Mouse (Mus musculus): ENCODE measurements at regions not wholly inside any gene's neighbourhood (a gene's known extent, or its start where the extent isn't known, plus 50 kb on each side); places are given as distances from the start of the nearest gene placed in this dataset.

DNA sequence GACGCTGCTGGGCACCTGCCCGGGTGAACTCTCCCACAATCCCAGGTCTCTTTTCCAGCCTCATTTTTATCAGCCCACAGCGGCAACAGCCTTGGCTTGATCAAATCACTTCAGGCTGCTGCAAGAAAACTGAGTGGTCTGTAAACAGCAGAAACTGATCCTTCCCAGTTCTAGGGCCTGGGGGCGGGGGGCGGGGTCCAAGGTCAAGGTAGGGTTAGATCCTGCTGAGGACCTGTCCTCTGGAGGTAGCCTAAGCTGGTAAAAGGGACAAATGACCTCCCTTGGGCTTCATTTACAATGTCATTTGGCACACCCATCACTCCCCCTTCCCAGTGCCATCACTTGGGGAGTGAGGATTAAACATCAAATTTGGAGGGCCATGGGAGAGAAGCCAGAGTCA is 129.9 kb upstream of the Lgalsl start:
- ChIA-PET CTCF (no interaction called here), POLR2A (interaction anchor here in 1 of 4 experiments (1.0 kb wide), 1 partner anchor 8 kb away, joined by 3 read pairs; no protein-coding TSS in a partner anchor)

- CTCF ChIA-PET, result no interaction called here
- POLR2A ChIA-PET, result no interaction called here
Observed at GRCm38 (mm10) chr11:20961626-20962025, 129.5 kb upstream of the Peli1 start.

GRCm38 (mm10) chr11:20965575-20966239 is 125.4 kb upstream of the Peli1 start:
- CTCF ChIA-PET, result no interaction called here
- POLR2A ChIA-PET, result interaction anchor here in 1 of 4 experiments (0.6 kb wide), 1 partner anchor 26 kb away, joined by 4 read pairs; no protein-coding TSS in a partner anchor

DNA sequence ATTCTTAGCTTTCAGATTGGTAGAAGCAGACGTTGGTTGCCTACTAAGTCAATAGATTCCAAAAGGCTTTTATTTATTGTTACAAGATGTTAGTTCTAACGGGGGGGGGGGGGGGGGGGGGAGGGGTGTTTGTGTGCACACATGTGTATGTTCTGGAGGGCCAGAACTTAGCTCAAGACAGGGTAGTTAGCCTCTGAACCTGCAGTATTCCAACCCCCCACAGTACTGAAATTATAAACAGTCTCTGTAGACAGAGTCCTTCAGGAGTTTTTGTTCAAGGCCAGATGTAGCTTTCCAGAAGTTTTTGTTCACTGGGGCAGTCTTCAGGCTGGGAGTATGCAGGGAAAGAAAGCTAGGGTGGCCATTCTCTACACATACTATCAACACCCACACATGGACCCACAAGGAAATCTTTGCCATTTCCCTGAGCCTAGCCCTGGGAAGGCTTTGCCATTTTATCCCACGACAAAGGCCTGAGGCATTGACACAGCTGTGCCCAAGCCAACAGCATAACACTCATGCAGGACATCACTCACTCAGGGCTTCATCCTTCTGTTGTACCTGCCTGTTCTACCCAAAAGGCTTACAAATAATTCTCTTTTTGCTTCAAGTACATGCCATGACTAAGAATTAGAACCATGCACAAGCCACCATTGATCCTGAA is 123.6 kb upstream of the Peli1 start:
- ChIA-PET POLR2A (interaction anchor here in 2 of 4 experiments (0.5 to 1.0 kb wide), 3 partner anchors 124 to 896 kb away, joined by 4 to 5 read pairs (median 4); partner anchors contain the start of gene Peli1 (in 1 of the 2)), CTCF (no interaction called here)

DNA sequence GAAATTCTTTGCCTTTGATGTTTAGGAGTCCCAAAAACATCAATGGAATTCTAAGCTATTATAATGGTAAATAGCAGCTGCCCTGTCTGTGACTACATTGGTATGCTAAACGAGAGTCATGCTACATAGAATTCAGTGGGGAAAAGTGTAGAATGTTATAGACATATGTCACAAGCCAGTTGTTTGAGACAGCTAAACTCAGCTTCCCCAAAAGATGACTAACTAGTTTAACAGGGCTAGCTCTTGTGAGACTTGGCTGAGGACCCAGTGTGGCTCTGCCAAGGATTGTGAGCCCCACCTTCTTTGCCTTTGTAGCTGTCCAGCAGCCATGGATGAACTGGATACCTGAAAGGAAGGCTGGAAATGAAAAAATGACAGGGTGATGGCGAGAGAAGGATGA is 122.8 kb upstream of the Peli1 start:
- POLR2A ChIA-PET, result interaction anchor here in 1 of 4 experiments (1.1 kb wide), 1 partner anchor 8 kb away, joined by 3 read pairs; no protein-coding TSS in a partner anchor
- CTCF ChIA-PET, result no interaction called here

GRCm38 (mm10) chr11:20973141-20973540 is 118.0 kb upstream of the Peli1 start:
- POLR2A ChIA-PET, result no interaction called here

DNA sequence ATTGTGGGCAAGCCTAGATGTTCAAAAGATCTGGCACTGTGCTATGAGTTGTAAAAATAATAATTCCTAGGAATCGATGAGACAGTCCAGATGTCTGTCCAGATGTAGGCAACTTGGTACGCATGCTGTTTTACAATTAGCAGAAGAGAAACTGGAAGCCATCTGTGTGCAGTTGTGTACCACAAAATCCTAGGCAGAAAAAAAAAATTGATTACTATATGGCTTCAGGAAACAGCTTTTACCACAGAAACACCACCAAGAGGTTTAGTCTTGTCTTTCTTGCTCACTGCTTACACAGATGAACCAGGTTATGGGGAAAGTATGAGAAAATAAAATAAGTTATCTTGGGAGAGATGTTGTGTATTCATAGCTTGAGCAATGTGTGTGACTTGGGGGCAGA is 109.5 kb upstream of the Peli1 start:
- ChIA-PET CTCF (no interaction called here), POLR2A (no interaction called here)

More at GRCm38 (mm10) chr11:20973141-20973540, 118.0 kb upstream of the Peli1 start:
- CTCF ChIA-PET, result interaction anchor here in 1 of 4 experiments (0.6 to 0.7 kb wide), 2 partner anchors 11 to 527 kb away, joined by 3 to 6 read pairs; no protein-coding TSS in a partner anchor

DNA sequence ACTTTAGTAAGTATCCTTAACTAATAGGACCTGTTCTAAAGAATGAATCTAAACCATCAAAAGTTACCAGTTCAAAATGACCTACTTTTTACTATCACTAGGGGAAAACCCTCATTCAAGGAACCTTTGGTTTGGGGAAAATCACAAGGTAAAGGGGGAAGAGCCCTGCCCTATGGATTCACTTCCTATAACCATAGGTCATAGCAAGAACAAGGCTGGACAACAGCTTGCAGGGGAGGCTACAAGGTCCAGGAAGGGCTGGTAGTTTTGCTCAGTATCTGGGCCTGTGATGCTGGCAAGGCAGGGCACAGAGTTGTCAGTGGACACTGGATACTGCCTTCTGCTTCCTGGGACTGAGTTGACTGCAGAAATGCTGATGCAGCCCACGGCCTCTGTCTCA is 109.1 kb upstream of the Peli1 start:
- ChIA-PET POLR2A (no interaction called here), CTCF (no interaction called here)

DNA sequence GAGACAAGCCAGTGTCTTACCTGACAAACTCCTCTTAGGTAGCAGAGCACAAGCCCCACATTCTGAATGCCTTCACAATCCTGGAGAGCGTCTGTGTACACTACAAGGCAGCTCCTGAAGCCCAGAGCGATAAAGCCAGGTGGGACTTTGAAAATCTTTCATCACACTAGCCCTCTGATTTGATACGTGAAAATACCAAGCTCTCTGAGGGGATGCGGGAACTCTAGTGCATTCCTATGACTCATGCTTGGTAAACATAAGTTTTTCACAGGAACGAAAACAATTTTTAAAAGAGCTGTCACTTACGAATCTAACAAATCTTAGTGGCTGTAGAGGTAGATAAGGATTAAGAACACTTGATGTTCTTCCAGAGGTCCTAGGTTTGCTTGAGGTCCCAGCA is 108.6 kb upstream of the Peli1 start:
- ChIA-PET POLR2A (no interaction called here), CTCF (no interaction called here)

GRCm38 (mm10) chr11:20985069-20985759 is 105.9 kb upstream of the Peli1 start:
- ChIA-PET CTCF (no interaction called here), POLR2A (no interaction called here)

DNA sequence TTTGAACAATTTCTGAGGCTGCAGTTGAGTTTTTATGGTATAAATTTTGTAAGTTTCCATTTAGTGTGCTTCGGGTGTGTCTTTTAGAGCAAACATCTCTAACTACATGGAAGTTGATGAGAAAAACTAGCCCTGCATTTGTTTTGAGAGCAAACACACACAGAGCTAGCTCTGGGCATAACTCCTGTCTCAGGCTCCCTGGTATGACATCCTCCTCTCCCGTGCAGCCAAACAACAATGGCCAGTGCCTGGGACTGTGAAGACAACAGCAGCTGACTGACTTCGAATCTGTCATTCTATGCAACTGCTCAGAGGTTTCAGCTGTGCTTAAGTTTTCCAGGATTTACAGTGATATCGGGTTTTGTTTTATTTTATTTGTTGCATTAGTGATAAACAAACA is 105.3 kb upstream of the Peli1 start:
- ChIA-PET CTCF (no interaction called here), POLR2A (no interaction called here)

- CTCF ChIA-PET, result no interaction called here
- POLR2A ChIA-PET, result interaction anchor here in 1 of 4 experiments (0.6 kb wide), 1 partner anchor 297 kb away, joined by 3 read pairs; no protein-coding TSS in a partner anchor
Observed at GRCm38 (mm10) chr11:20987171-20987815, 103.8 kb upstream of the Peli1 start.

- ChIA-PET CTCF (no interaction called here), POLR2A (interaction anchor here in 1 of 4 experiments (0.6 kb wide), 1 partner anchor 298 kb away, joined by 3 read pairs; no protein-coding TSS in a partner anchor)
Observed at GRCm38 (mm10) chr11:20987841-20988251, 103.2 kb upstream of the Peli1 start.

- ChIA-PET POLR2A (no interaction called here), CTCF (no interaction called here)
Observed at GRCm38 (mm10) chr11:20988871-20989270, 102.2 kb upstream of the Peli1 start.

DNA sequence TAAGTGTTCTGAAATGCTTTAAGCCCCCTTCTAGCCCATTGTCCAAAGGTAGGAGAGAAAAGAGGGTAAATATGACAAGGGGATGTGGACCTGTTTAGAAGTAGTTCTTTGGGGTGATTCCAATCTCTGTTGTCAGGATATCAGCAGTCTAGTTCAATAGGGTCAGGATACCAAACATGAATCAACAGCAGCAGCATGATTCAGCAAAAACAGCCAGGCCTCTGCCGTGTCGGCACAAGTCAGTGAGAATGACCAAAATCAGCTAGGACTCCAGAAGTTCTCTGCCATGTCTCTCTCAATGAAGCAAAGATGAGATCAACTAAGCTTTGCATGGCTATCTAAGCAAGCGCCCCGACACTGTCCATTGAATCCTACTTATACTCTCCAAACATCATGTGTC is 97.5 kb upstream of the Peli1 start:
- POLR2A ChIA-PET, result no interaction called here
- CTCF ChIA-PET, result no interaction called here

DNA sequence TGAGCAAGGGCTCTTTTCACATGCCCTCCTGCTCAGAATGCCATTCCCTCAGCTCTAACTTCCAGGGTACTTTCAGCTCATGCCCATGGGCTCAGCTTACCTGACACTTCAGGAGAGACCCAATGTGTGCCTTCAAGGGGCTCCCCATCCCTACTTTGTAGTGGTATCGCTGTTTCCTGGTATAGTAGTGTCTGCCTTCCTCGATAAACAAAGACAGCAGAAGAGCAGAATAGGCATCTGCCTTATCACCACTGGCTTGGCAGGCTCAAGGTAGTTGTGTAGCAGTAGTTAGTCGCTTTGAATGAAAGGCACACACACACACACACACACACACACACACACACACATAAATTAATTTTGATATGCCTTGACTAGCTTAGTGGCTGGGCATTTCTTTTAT is 89.7 kb upstream of the Peli1 start:
- ChIA-PET POLR2A (interaction anchor here in 1 of 4 experiments (0.7 kb wide), 1 partner anchor 122 kb away, joined by 4 read pairs; no protein-coding TSS in a partner anchor), CTCF (no interaction called here)

DNA sequence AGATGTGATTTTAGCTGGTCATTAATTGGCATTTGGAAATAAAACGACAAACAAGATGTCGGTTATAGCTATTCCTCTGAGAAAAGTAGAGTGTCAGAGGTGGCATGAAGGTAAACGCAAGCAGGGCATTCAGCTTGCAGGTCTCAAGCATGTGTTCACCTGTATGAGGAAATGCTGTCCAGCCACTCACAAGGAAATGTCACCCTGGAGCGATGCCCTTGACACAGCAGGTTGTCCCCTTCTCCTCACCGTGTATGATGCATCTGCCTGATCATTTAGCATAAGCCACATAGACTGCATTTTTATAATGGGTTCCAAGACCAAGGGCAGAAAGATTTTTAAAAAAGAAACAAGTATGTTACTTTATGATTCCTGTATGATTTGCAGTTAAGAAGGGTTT is 83.9 kb upstream of the Peli1 start:
- ChIA-PET CTCF (no interaction called here), POLR2A (no interaction called here)

- ChIA-PET POLR2A (no interaction called here), CTCF (no interaction called here)
Observed at GRCm38 (mm10) chr11:21009505-21009904, 81.6 kb upstream of the Peli1 start.

GRCm38 (mm10) chr11:21010867-21011266 is 80.2 kb upstream of the Peli1 start:
- ChIA-PET POLR2A (no interaction called here), CTCF (no interaction called here)

GRCm38 (mm10) chr11:21014250-21014649 is 76.8 kb upstream of the Peli1 start:
- POLR2A ChIA-PET, result no interaction called here
- CTCF ChIA-PET, result no interaction called here
